Mouse (Mus musculus) lung, postnatal 0 days (tissue): ENCODE data around the gene Myo10. TPM values are rescaled to one million over a fixed set of nuclear protein-coding genes. Genes with fewer than 3 reads are reported as not detected.

ENCODE experiments used
- ATAC-seq: fragments of 200-750 bp; cut with Nextera tagmentation; 2 replicates; pipeline ENCODE4 v1.8.0; 2017; ENCODE audit warnings: moderate library complexity
- DNase-seq: peaks from one replicate; pipeline ENCODE4 v3.0.0-alpha.2; 2016; ENCODE audit warnings: low spot score
- H3K27ac ChIP-seq: fragments of 300-500 bp; sonication (generic); 2 replicates; pipeline ENCODE4 v1.5.1; 2014; ENCODE audit warnings: antibody characterized with exemption, mild to moderate bottlenecking, low read length, mixed read lengths
- H3K27me3 ChIP-seq: fragments of 300-500 bp; sonication (generic); replicated peaks from 2 replicates; pipeline ENCODE4 v1.6.1; 2014; ENCODE audit warnings: low read length, mixed read lengths; ENCODE audit not compliant: insufficient read depth
- H3K36me3 ChIP-seq: fragments of 300-500 bp; sonication (generic); 2 replicates; pipeline ENCODE4 v1.6.1; 2014; ENCODE audit warnings: low read length, mixed read lengths; ENCODE audit not compliant: insufficient read depth
- H3K4me1 ChIP-seq: fragments of 300-500 bp; sonication (generic); 2 replicates; pipeline ENCODE4 v1.6.1; 2014; ENCODE audit warnings: antibody characterized with exemption, low read depth, low read length, mixed read lengths; ENCODE audit not compliant: insufficient read depth
- H3K4me2 ChIP-seq: fragments of 300-500 bp; sonication (generic); replicated peaks from 2 replicates; pipeline ENCODE4 v1.6.1; 2014; ENCODE audit warnings: low read depth, mild to moderate bottlenecking, low read length, moderate library complexity, mixed read lengths
- H3K4me3 ChIP-seq: fragments of 300-500 bp; sonication (generic); 2 replicates; pipeline ENCODE4 v1.5.1; 2014; ENCODE audit warnings: low read depth, low read length
- H3K9ac ChIP-seq: fragments of 300-500 bp; sonication (generic); replicated peaks from 2 replicates; pipeline ENCODE4 v1.6.1; 2014; ENCODE audit warnings: low read depth, mild to moderate bottlenecking
- H3K9me3 ChIP-seq: fragments of 300-500 bp; sonication (generic); 2 replicates; pipeline ENCODE4 v1.6.1; 2016; ENCODE audit warnings: low read length, mixed read lengths
- CTCF ChIP-seq: IDR thresholded peaks from 2 replicates; pipeline ENCODE4 v1.5.1; 2016; ENCODE audit warnings: antibody characterized with exemption, mild to moderate bottlenecking
- EP300 ChIP-seq: IDR thresholded peaks from 2 replicates; pipeline ENCODE4 v1.6.1; 2016; ENCODE audit warnings: antibody characterized with exemption, mild to moderate bottlenecking, control low read depth
- WGBS: fragments of 180-500 bp; shearing (Covaris S2); extraction: QIAGEN DNeasy Blood & Tissue Kit; methylation state at CpG from one replicate; pipeline ENCODE4 v1.1.7; 2014; 5-methylcytosine and 5-hydroxymethylcytosine counted together
- polyA plus RNA-seq: library from polyadenylated mRNA; unstranded; fragments of >200 nt; fragmentation: Nextera tagmentation; extraction: Ambion mirVana; gene quantifications from 2 replicates; pipeline ENCODE4 v1.2.1, GENCODE M21; 2015

Myo10 gene
- polyA plus RNA-seq, 1 experiment from 2014 or later, result 17.3 TPM

- Histone ChIP-seq H3K4me3 (no peak overlapping the region), H3K27ac (no peak overlapping the region), H3K36me3 (no peaks in the 10 kb centered on the region), H3K9me3 (no peaks in the 10 kb centered on the region), H3K4me2 (no peak overlapping the region), H3K4me1 (no peaks in the 10 kb centered on the region), H3K9ac (no peak overlapping the region), H3K27me3 (no peaks in the 10 kb centered on the region)
- ATAC-seq (no peak), DNase-seq (no peak)
- TF ChIP-seq EP300, result no peak
- TF ChIP-seq CTCF, result no peak
- WGBS, result 45% methylated on average over 18 of the region's 18 CpGs
Measured at GRCm38 (mm10) chr15:25854270-25854904, 232.1 kb downstream of the Myo10 start.

GRCm38 (mm10) chr15:25858611-25859058, 236.3 kb downstream of the Myo10 start:
- 45% methylated on average over 11 of the region's 12 CpGs for WGBS
- H3K27me3 ChIP-seq, result no peaks in the 10 kb centered on the region
- no peak overlapping the region for H3K27ac ChIP-seq

GRCm38 (mm10) chr15:25859469-25859868, 237.1 kb downstream of the Myo10 start:
- H3K4me1 ChIP-seq, result no peaks in the 10 kb centered on the region
- no peak overlapping the region for H3K9ac ChIP-seq
- TF ChIP-seq EP300 (no peak), CTCF (no peak)
- DNase-seq, result no peak
- H3K27ac ChIP-seq, result no peak overlapping the region
- no peak overlapping the region for H3K4me2 ChIP-seq
- no peaks in the 10 kb centered on the region for H3K27me3 ChIP-seq
- no peaks in the 10 kb centered on the region for H3K36me3 ChIP-seq
- 52% methylated on average over 3 of the region's 3 CpGs for WGBS
- H3K4me3 ChIP-seq, result no peak overlapping the region
- no peaks in the 10 kb centered on the region for H3K9me3 ChIP-seq
- no peak for ATAC-seq

More at GRCm38 (mm10) chr15:25858611-25859058, 236.3 kb downstream of the Myo10 start:
- Histone ChIP-seq H3K9me3 (no peaks in the 10 kb centered on the region), H3K4me3 (no peak overlapping the region), H3K4me1 (no peaks in the 10 kb centered on the region), H3K4me2 (no peak overlapping the region), H3K36me3 (no peaks in the 10 kb centered on the region), H3K9ac (no peak overlapping the region)
- TF ChIP-seq EP300 (no peak), CTCF (no peak)
- ATAC-seq (peak; percentile 44; the same call in 1 of the 2 replicates), DNase-seq (no peak)

GRCm38 (mm10) chr15:25861900-25862299, 239.6 kb downstream of the Myo10 start:
- Histone ChIP-seq H3K9ac (no peak overlapping the region), H3K27ac (no peak overlapping the region), H3K36me3 (no peaks in the 10 kb centered on the region), H3K27me3 (no peaks in the 10 kb centered on the region), H3K4me1 (no peaks in the 10 kb centered on the region), H3K9me3 (no peaks in the 10 kb centered on the region), H3K4me2 (no peak overlapping the region), H3K4me3 (no peak overlapping the region)
- no peak for ATAC-seq
- WGBS, result 77% methylated on average over 7 of the region's 7 CpGs
- no peak for DNase-seq
- TF ChIP-seq CTCF (no peak), EP300 (no peak)

Other genes starting within 250 kb of the Myo10 start
- gene Basp1, start 208.8 kb upstream of the Myo10 start, polyA plus RNA-seq, result 7.1 and 8.7 TPM in 2 replicates
- 36.2 and 36.8 TPM in 2 replicates for gene Retreg1, start 220.7 kb downstream of the Myo10 start, polyA plus RNA-seq